Mouse (Mus musculus) thymus, postnatal 10 days (tissue): ENCODE data around the gene Ibtk.
"Not testable (repeated sequence)": the region's sequence is repeated elsewhere in the genome, so short reads cannot be mapped to it uniquely, and the experiment has no call there.

Experiments
- DNase-seq, 2 experiments: peaks; one replicate each; pipeline ENCODE4 v3.0.0; 2021; ENCODE audit warnings: low spot score in 2 of 2

Ibtk gene

GRCm38 (mm10) chr9:85749142-85749921 is at the start of gene Ibtk:
Ibtk (minus strand) TSS chr9:85749334.
- DNase-seq = peak; percentile 93 to 95

DNA sequence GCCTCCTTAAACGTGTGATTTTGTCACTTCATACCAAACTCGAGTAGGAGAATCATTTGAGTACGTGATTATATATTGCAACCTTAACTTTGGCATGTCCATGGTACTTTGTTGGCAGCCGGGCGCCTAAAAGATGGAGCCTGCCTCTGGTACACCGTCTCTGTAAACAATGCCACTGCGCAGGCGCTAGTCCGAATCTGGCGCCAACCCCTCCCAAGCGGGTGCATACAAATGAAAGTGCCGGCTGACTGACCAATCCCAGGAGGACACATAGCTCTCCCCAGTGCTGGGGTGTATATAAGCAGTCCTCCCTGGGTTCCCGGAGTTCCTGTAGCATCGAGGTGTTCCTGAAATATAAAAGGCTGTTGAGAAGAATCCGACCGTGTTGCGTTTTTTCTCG is 42.4 kb upstream of the Ibtk start:
- not testable (repeated sequence) for DNase-seq

- no peak for DNase-seq
These were observed 31.1 kb upstream of the Ibtk start for GRCm38 (mm10) chr9:85780249-85780648.

GRCm38 (mm10) chr9:85779458-85779857 is 30.3 kb upstream of the Ibtk start:
- peak in 1 of 2 experiments; percentile 4 for DNase-seq

DNA sequence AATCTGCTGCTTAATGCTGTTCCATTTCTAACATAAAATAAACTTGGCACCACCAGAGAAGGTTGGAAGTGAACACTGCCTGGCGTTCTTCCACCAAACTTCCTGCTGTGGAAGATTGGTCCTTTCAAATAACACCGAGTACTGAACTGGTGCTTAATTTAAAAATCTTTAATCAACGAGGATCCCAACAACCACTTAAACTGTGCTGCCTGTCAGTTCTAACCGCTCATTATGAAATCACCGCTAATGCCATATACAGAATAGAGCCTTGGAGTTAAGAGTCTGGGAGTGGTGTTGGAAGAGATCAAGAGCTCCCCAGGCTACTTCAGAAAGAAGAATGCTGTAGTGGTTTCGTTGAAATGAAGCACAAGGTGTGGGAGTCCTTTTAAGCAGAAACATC is 28.4 kb upstream of the Ibtk start:
- no peak for DNase-seq

GRCm38 (mm10) chr9:85772280-85772679 is 23.1 kb upstream of the Ibtk start:
- no peak for DNase-seq

DNA sequence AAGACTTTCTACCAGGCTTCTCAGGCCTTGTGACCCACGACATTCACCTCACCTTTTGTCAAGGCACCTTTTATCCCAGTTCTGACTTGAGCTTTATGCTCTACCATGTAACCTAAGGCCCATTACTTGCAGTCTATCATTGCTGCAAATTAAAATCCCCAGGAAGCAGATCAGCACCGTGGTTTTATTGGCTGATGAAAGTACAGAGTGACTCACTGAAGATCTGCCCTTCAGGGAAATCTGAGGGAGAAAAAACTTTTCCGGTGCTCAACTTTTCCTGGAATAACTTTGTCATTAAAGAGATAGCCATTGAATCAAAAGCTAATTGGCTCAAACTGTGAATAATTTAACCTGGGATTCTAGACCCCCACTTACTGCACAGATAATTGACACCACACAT is 22.3 kb upstream of the Ibtk start:
- no peak for DNase-seq

DNA sequence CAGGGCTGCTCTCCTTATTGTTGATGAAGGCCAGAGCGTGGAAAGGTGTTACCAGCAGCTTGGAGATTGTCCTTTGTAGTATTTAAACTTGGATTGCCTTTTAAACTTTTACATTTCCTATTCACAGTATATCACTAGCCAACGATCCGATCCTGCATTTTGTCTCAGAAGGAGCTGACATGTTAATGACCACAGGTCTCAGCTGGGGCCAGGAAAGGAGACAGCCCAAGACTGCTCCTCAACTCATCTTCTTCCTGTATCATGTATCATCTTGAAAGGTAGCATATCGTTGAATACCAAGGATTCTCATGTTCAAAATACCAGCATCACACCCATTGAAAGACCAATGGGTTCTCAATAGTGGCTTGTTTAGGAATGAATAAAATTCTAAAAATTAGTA is 21.2 kb upstream of the Ibtk start:
- no peak for DNase-seq

GRCm38 (mm10) chr9:85769057-85769789 is 20.1 kb upstream of the Ibtk start:
- DNase-seq = no peak

- DNase-seq = no peak
These were observed 18.1 kb upstream of the Ibtk start for GRCm38 (mm10) chr9:85767255-85767654.

DNA sequence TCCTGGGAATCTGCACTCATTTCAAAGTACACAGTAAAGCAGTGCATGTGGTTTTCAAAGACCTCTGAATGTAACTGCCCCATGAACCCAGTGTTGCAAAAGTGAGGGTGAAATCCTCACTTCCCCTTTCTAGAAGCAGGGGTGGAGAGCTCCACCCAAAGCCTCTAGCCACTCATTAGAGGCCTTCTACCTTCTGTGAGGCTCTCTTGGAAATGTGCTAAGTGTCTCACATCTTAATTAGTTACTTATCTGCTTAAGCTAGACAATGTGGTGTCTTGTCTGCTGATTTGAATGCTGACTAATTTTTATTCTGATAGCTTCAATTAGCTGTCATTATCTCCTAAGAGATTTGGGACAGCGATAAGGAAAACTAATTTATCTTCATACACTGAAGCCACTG is 13.3 kb upstream of the Ibtk start:
- DNase-seq = no peak

- DNase-seq = no peak
These were observed 1.7 kb upstream of the Ibtk start for GRCm38 (mm10) chr9:85750797-85751196.

DNA sequence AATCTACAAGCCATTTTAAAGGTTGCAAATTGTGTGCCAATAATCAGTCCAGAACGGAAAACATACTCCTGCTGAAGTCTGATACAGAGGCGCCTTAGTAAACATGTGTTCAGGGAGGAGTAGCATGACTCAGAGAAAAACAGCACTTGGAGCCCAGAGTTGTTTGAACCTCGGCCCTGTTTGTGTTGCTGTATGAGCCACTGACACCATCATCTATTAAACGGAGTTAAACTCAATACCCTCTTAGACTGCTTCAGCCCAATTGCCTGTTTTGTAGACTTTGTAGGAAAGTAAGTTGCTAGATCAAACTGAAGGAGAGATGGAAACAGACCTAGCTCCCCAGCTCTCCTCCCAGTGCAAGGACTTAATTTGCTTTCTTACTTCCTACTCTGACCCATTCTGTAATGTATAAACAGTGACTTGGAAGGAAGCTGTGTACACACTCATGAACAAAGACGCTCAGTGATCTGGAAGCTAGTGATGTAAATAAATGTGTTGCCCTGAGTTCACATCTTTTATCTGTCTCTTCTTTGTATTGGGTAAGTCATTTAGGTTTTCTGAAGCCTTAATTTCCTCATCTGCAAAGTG is 882 bp upstream of the Ibtk start:
- no peak for DNase-seq

GRCm38 (mm10) chr9:85748204-85749141 is 661 bp downstream of the Ibtk start:
- DNase-seq = peak; percentile 59 to 64

- no peak for DNase-seq
These were observed 3.6 kb downstream of the Ibtk start for GRCm38 (mm10) chr9:85745566-85745965.

DNA sequence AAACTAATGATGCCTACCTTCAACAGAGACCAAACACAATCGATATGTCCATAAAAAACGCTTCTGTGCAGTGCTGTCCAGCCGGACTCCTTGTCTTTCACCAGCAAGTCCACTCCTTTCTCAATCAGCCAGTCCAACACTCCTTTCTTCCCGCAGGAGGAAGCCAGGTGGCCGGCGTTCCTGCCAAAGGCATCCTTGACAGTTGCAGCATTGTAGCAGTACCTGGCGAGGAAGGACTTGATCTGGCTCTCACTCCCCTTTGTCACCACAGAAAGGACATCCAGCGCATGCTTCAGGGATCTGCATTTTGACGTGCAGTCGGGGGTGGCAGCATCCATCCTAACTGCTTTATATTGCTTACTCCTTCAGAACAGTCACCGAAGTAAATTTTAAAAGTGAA is 5.8 kb downstream of the Ibtk start:
- no peak for DNase-seq

GRCm38 (mm10) chr9:85742107-85742506 is 7.0 kb downstream of the Ibtk start:
- DNase-seq = no peak

GRCm38 (mm10) chr9:85739279-85739678 is 9.9 kb downstream of the Ibtk start:
- no peak for DNase-seq

DNA sequence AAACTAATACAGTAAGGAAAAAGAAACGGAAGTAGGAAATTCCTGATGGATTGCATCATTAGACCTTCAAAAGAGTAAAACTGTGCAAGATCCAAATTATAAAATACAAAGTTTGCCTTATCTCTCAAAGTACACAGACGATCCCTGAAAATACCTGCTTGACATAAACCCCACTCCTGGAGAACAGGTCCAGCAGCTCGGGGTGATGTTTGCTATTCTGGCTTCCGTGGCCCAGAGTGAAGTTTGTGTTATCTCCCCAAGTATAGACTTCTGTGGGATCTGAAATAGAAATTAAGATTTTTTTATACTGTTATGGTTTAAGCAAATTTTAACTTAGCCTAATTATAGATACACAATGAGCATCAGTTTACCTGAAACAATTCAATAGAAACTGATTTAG is 14.3 kb downstream of the Ibtk start:
- DNase-seq = no peak

GRCm38 (mm10) chr9:85724078-85724477 is 25.1 kb downstream of the Ibtk start:
- DNase-seq = no peak

- DNase-seq = no peak
These were observed 31.8 kb downstream of the Ibtk start for GRCm38 (mm10) chr9:85717336-85717735.

GRCm38 (mm10) chr9:85707302-85707701 is 41.8 kb downstream of the Ibtk start:
- DNase-seq = no peak
